Mouse (Mus musculus) forebrain, embryonic 11.5 days (tissue): Measurements from ENCODE around the gene Dennd5b. TPM values are rescaled to one million over a fixed set of nuclear protein-coding genes. Genes with fewer than 3 reads are reported as not detected.
A peak's percentile ranks its signal among the peaks of the same experiment; 100 is the strongest.

Experiments
- ATAC-seq: fragments of 200-750 bp; cut with Nextera tagmentation; replicated peaks from 2 replicates; pipeline ENCODE4 v1.8.0; 2017; ENCODE audit warnings: moderate TSS enrichment; ENCODE audit not compliant: low FRiP score
- DNase-seq: peaks from one replicate; pipeline ENCODE4 v3.0.0-alpha.2; 2017; ENCODE audit warnings: low spot score
- H3K27ac ChIP-seq: fragments of 300-500 bp; sonication (generic); 2 replicates; pipeline ENCODE4 v1.5.1; 2014; ENCODE audit warnings: low read depth, low read length
- H3K27me3 ChIP-seq: fragments of 300-500 bp; sonication (generic); 2 replicates; pipeline ENCODE4 v1.6.1; 2014; ENCODE audit warnings: mild to moderate bottlenecking, low read length, mixed read lengths; ENCODE audit not compliant: control insufficient read depth, insufficient read depth
- H3K36me3 ChIP-seq: fragments of 300-500 bp; sonication (generic); 2 replicates; pipeline ENCODE4 v1.6.1; 2014; ENCODE audit warnings: mild to moderate bottlenecking, low read length, moderate library complexity, mixed read lengths; ENCODE audit not compliant: control insufficient read depth, insufficient read depth
- H3K4me1 ChIP-seq: fragments of 300-500 bp; sonication (generic); replicated peaks from 2 replicates; pipeline ENCODE4 v1.6.1; 2014; ENCODE audit warnings: low read length, mixed read lengths; ENCODE audit not compliant: control insufficient read depth, insufficient read depth
- H3K4me2 ChIP-seq: fragments of 300-500 bp; sonication (generic); 2 replicates; pipeline ENCODE4 v1.6.1; 2014; ENCODE audit warnings: low read depth, mild to moderate bottlenecking, low read length, moderate library complexity, mixed read lengths; ENCODE audit not compliant: severe bottlenecking
- H3K4me3 ChIP-seq: fragments of 300-500 bp; sonication (generic); 2 replicates; pipeline ENCODE4 v1.5.1; 2014; ENCODE audit warnings: low read depth, low read length
- H3K9ac ChIP-seq: fragments of 300-500 bp; sonication (generic); 2 replicates; pipeline ENCODE4 v1.6.1; 2014; ENCODE audit warnings: low read length
- H3K9me3 ChIP-seq: fragments of 300-500 bp; sonication (generic); 2 replicates; pipeline ENCODE4 v1.6.1; 2016; ENCODE audit warnings: low read length, mixed read lengths; ENCODE audit not compliant: control insufficient read depth
- WGBS: fragments of 180-500 bp; shearing (Covaris S2); extraction: QIAGEN DNeasy Blood & Tissue Kit; methylation state at CpG from one replicate; pipeline ENCODE4 v1.1.7; 2014; 5-methylcytosine and 5-hydroxymethylcytosine counted together
- polyA plus RNA-seq: library from polyadenylated mRNA; unstranded; fragments of >200 nt; fragmentation: Nextera tagmentation; extraction: Ambion mirVana; gene quantifications from 2 replicates; pipeline ENCODE4 v1.2.1, GENCODE M21; 2014

The Dennd5b gene
- polyA plus RNA-seq, 1 experiment from 2014 or later: 19.8 TPM

- no peak for ATAC-seq
- Histone ChIP-seq H3K4me2 (no peak overlapping the region), H3K27ac (no peak overlapping the region), H3K4me1 (no peaks in the 10 kb centered on the region), H3K4me3 (no peak overlapping the region), H3K9me3 (no peaks in the 10 kb centered on the region), H3K27me3 (no peaks in the 10 kb centered on the region), H3K9ac (no peak overlapping the region), H3K36me3 (no peaks in the 10 kb centered on the region)
- 90% methylated on average over 4 of the region's 4 CpGs for WGBS
- DNase-seq: no peak
Observed at GRCm38 (mm10) chr6:148986003-148986402, 115.5 kb downstream of the Dennd5b start.

- H3K9me3 ChIP-seq: no peaks in the 10 kb centered on the region
- no peaks in the 10 kb centered on the region for H3K36me3 ChIP-seq
- ATAC-seq (no peak), DNase-seq (no peak)
- no peak overlapping the region for H3K4me3 ChIP-seq
- WGBS: 71% methylated on average over 2 of the region's 3 CpGs
- no peaks in the 10 kb centered on the region for H3K27me3 ChIP-seq
- no peak overlapping the region for H3K27ac ChIP-seq
- no peaks in the 10 kb centered on the region for H3K4me1 ChIP-seq
- H3K4me2 ChIP-seq: no peak overlapping the region
- no peak overlapping the region for H3K9ac ChIP-seq
Observed at GRCm38 (mm10) chr6:148980495-148980894, 121.0 kb downstream of the Dennd5b start.

- Histone ChIP-seq H3K27ac (no peak overlapping the region), H3K36me3 (no peaks in the 10 kb centered on the region), H3K4me2 (no peak overlapping the region), H3K4me1 (peaks cover 6% of the 10 kb centered on the region; the same call in 1 of the 2 replicates), H3K9ac (no peak overlapping the region), H3K27me3 (no peaks in the 10 kb centered on the region), H3K4me3 (no peak overlapping the region), H3K9me3 (no peaks in the 10 kb centered on the region)
- ATAC-seq (0 out of 2 replicates have a peak, but pooled peaks have one; percentile 30), DNase-seq (no peak)
- 93% methylated on average over 3 of the region's 3 CpGs for WGBS
Observed at GRCm38 (mm10) chr6:148975096-148975495, 126.4 kb downstream of the Dennd5b start.

GRCm38 (mm10) chr6:148972891-148973290 lies 128.6 kb downstream of the Dennd5b start:
- no peak overlapping the region for H3K4me2 ChIP-seq
- no peaks in the 10 kb centered on the region for H3K9me3 ChIP-seq
- DNase-seq: no peak
- 75% methylated on average over 2 of the region's 2 CpGs for WGBS
- H3K27me3 ChIP-seq: no peaks in the 10 kb centered on the region
- no peak for ATAC-seq
- H3K9ac ChIP-seq: no peak overlapping the region
- H3K27ac ChIP-seq: no peak overlapping the region
- H3K4me1 ChIP-seq: peaks cover 6% of the 10 kb centered on the region; the same call in 1 of the 2 replicates
- H3K36me3 ChIP-seq: no peaks in the 10 kb centered on the region
- no peak overlapping the region for H3K4me3 ChIP-seq

- no peaks in the 10 kb centered on the region for H3K9me3 ChIP-seq
- 22% methylated on average over 9 of the region's 9 CpGs for WGBS
- no peak for DNase-seq
Observed at GRCm38 (mm10) chr6:148972059-148972848, 129.2 kb downstream of the Dennd5b start.

GRCm38 (mm10) chr6:148971385-148971940 lies 130.0 kb downstream of the Dennd5b start:
- 36% methylated on average over 9 of the region's 9 CpGs for WGBS
- no peaks in the 10 kb centered on the region for H3K36me3 ChIP-seq
- no peak for DNase-seq
- H3K9me3 ChIP-seq: no peaks in the 10 kb centered on the region
- no peak overlapping the region for H3K4me2 ChIP-seq
- no peak overlapping the region for H3K9ac ChIP-seq
- H3K4me1 ChIP-seq: peaks cover 6% of the 10 kb centered on the region; the same call in 1 of the 2 replicates
- ATAC-seq: peak; percentile 42; the same call in 1 of the 2 replicates
- H3K27me3 ChIP-seq: no peaks in the 10 kb centered on the region
- no peak overlapping the region for H3K4me3 ChIP-seq
- no peak overlapping the region for H3K27ac ChIP-seq

More at GRCm38 (mm10) chr6:148972059-148972848, 129.2 kb downstream of the Dennd5b start:
- Histone ChIP-seq H3K36me3 (no peaks in the 10 kb centered on the region), H3K27ac (no peak overlapping the region), H3K9ac (0 out of 2 replicates have a peak overlapping the region, but pooled peaks have one; percentile 7), H3K27me3 (no peaks in the 10 kb centered on the region), H3K4me2 (no peak overlapping the region), H3K4me3 (no peak overlapping the region), H3K4me1 (peaks cover 6% of the 10 kb centered on the region; the same call in 1 of the 2 replicates)
- no peak for ATAC-seq

- H3K9ac ChIP-seq: no peak overlapping the region
- DNase-seq: no peak
- no peaks in the 10 kb centered on the region for H3K36me3 ChIP-seq
- H3K9me3 ChIP-seq: no peaks in the 10 kb centered on the region
- no peak overlapping the region for H3K4me3 ChIP-seq
- H3K27ac ChIP-seq: no peak overlapping the region
- no peaks in the 10 kb centered on the region for H3K4me1 ChIP-seq
- WGBS: 42% methylated on average over 1 of the region's 1 CpGs
- no peak overlapping the region for H3K4me2 ChIP-seq
- ATAC-seq: no peak
- H3K27me3 ChIP-seq: no peaks in the 10 kb centered on the region
Observed at GRCm38 (mm10) chr6:148961285-148961684, 140.2 kb downstream of the Dennd5b start.

- no peak overlapping the region for H3K9ac ChIP-seq
- WGBS: 67% methylated on average over 4 of the region's 4 CpGs
- no peaks in the 10 kb centered on the region for H3K27me3 ChIP-seq
- H3K9me3 ChIP-seq: no peaks in the 10 kb centered on the region
- ATAC-seq (no peak), DNase-seq (no peak)
- H3K27ac ChIP-seq: no peak overlapping the region
- H3K4me2 ChIP-seq: no peak overlapping the region
- no peak overlapping the region for H3K4me3 ChIP-seq
- no peaks in the 10 kb centered on the region for H3K4me1 ChIP-seq
- no peaks in the 10 kb centered on the region for H3K36me3 ChIP-seq
Observed at GRCm38 (mm10) chr6:148959540-148960238, 141.8 kb downstream of the Dennd5b start.
